Mouse (Mus musculus) adrenal gland, postnatal 10 days (tissue): Measurements from ENCODE around the gene Rims4. TPM values are rescaled to one million over a fixed set of nuclear protein-coding genes. Genes with fewer than 3 reads are reported as not detected.

Experiments used
- DNase-seq: peaks from one replicate; pipeline ENCODE4 v3.0.0; 2021; ENCODE audit warnings: mixed read lengths
- total RNA-seq, 2 experiments: library from RNA; stranded (reverse); gene quantifications; 2 replicates each; pipeline ENCODE4 v1.2.3; 2021

Gene Rims4
- total RNA-seq, 2 experiments from 2014 or later: 57.7 to 63.4 TPM

GRCm38 (mm10) chr2:163911826-163912444, 6.5 kb downstream of the Rims4 start:
- no peak for DNase-seq

GRCm38 (mm10) chr2:163909604-163910003, 8.9 kb downstream of the Rims4 start:
- no peak for DNase-seq

- peak; percentile 42 for DNase-seq
Observed at GRCm38 (mm10) chr2:163907131-163907530, 11.4 kb downstream of the Rims4 start.

- peak; percentile 63 for DNase-seq
Observed at GRCm38 (mm10) chr2:163904323-163904722, 14.2 kb downstream of the Rims4 start.

GRCm38 (mm10) chr2:163903461-163903860, 15.0 kb downstream of the Rims4 start:
- peak; percentile 88 for DNase-seq

- DNase-seq: no peak
Observed at GRCm38 (mm10) chr2:163902448-163902847, 16.0 kb downstream of the Rims4 start.

- DNase-seq: peak; percentile 51
Observed at GRCm38 (mm10) chr2:163901043-163901442, 17.4 kb downstream of the Rims4 start.

- no peak for DNase-seq
Observed at GRCm38 (mm10) chr2:163899910-163900411, 18.5 kb downstream of the Rims4 start.

- no peak for DNase-seq
Observed at GRCm38 (mm10) chr2:163897988-163898535, 20.4 kb downstream of the Rims4 start.

GRCm38 (mm10) chr2:163897026-163897425, 21.5 kb downstream of the Rims4 start:
- no peak for DNase-seq

- DNase-seq: no peak
Observed at GRCm38 (mm10) chr2:163895156-163895555, 23.3 kb downstream of the Rims4 start.

- DNase-seq: peak; percentile 60
Observed at GRCm38 (mm10) chr2:163893446-163894370, 24.8 kb downstream of the Rims4 start.

- DNase-seq: no peak
Observed at GRCm38 (mm10) chr2:163891271-163891670, 27.2 kb downstream of the Rims4 start.

- DNase-seq: no peak
Observed at GRCm38 (mm10) chr2:163890586-163890985, 27.9 kb downstream of the Rims4 start.

- peak; percentile 70 for DNase-seq
Observed at GRCm38 (mm10) chr2:163889411-163889810, 29.1 kb downstream of the Rims4 start.

- DNase-seq: no peak
Observed at GRCm38 (mm10) chr2:163882859-163883652, 35.4 kb downstream of the Rims4 start.

- peak; percentile 85 for DNase-seq
Observed at GRCm38 (mm10) chr2:163880891-163881290, 37.6 kb downstream of the Rims4 start.

GRCm38 (mm10) chr2:163876830-163877498, 41.5 kb downstream of the Rims4 start:
- peak; percentile 46 for DNase-seq

GRCm38 (mm10) chr2:163875484-163875883, 43.0 kb downstream of the Rims4 start:
- DNase-seq: peak; percentile 58

- no peak for DNase-seq
Observed at GRCm38 (mm10) chr2:163874877-163875276, 43.6 kb downstream of the Rims4 start.

GRCm38 (mm10) chr2:163871906-163872305, 46.6 kb downstream of the Rims4 start:
- no peak for DNase-seq
